Mouse (Mus musculus): ENCODE data around the gene H1f0.

The H1f0 gene

GRCm38 (mm10) chr15:79038853-79039252 is 10.6 kb downstream of the H1f0 start:
- no peak for DNase-seq (ENCODE audit: low spot score)

GRCm38 (mm10) chr15:79040501-79041416 is 12.5 kb downstream of the H1f0 start:
- no peak for DNase-seq (ENCODE audit: low spot score)

GRCm38 (mm10) chr15:79041585-79041984 is 13.3 kb downstream of the H1f0 start, which contains the start of gene Galr3:
TSS of gene Galr3 (plus strand) at chr15:79041885.
- DNase-seq (ENCODE audit: low spot score), result no peak

GRCm38 (mm10) chr15:79042721-79043491 is 14.7 kb downstream of the H1f0 start:
- no peak for DNase-seq (ENCODE audit: low spot score)

- no peak for DNase-seq (ENCODE audit: low spot score)
Measured at GRCm38 (mm10) chr15:79044837-79045236, 16.6 kb downstream of the H1f0 start.

GRCm38 (mm10) chr15:79048186-79048585 is 19.9 kb downstream of the H1f0 start:
- DNase-seq (ENCODE audit: low spot score), result no peak

GRCm38 (mm10) chr15:79050160-79050845 is 22.1 kb downstream of the H1f0 start:
- no peak for DNase-seq (ENCODE audit: low spot score)

- DNase-seq (ENCODE audit: low spot score), result no peak
Measured at GRCm38 (mm10) chr15:79050964-79051363, 22.7 kb downstream of the H1f0 start.

- no peak for DNase-seq (ENCODE audit: low spot score)
Measured at GRCm38 (mm10) chr15:79051461-79052360, 23.5 kb downstream of the H1f0 start.

GRCm38 (mm10) chr15:79052366-79052765 is 24.1 kb downstream of the H1f0 start:
- no peak for DNase-seq (ENCODE audit: low spot score)

GRCm38 (mm10) chr15:79056601-79057000 is 28.4 kb downstream of the H1f0 start:
- no peak for DNase-seq (ENCODE audit: low spot score)

- no peak for DNase-seq (ENCODE audit: low spot score)
Measured at GRCm38 (mm10) chr15:79057850-79058249, 29.6 kb downstream of the H1f0 start.

GRCm38 (mm10) chr15:79060887-79061565 is 32.8 kb downstream of the H1f0 start:
- DNase-seq (ENCODE audit: low spot score), result no peak

- peak; percentile 98 for DNase-seq (ENCODE audit: low spot score)
Measured at GRCm38 (mm10) chr15:79062376-79063159, 34.3 kb downstream of the H1f0 start, which contains the start of gene Ankrd54. TSS of gene Ankrd54 (minus strand) at chr15:79062893.

- no peak for DNase-seq (ENCODE audit: low spot score)
Measured at GRCm38 (mm10) chr15:79063160-79063740, 35.0 kb downstream of the H1f0 start.

GRCm38 (mm10) chr15:79065086-79065770 is 37.0 kb downstream of the H1f0 start:
- no peak for DNase-seq (ENCODE audit: low spot score)

GRCm38 (mm10) chr15:79066276-79066675 is 38.0 kb downstream of the H1f0 start:
- DNase-seq (ENCODE audit: low spot score), result no peak

- DNase-seq (ENCODE audit: low spot score), result no peak
Measured at GRCm38 (mm10) chr15:79067631-79068030, 39.4 kb downstream of the H1f0 start.

- no peak for DNase-seq (ENCODE audit: low spot score)
Measured at GRCm38 (mm10) chr15:79068416-79068815, 40.2 kb downstream of the H1f0 start.

Measured in layer of hippocampus, adult 9-10 months (tissue).